Mouse (Mus musculus) intestine, embryonic 14.5 days (tissue): ENCODE data around the gene Hoxb1. TPM values are rescaled to one million over a fixed set of nuclear protein-coding genes. Genes with fewer than 3 reads are reported as not detected.

Experiments
- ATAC-seq: fragments of 200-750 bp; cut with Nextera tagmentation; replicated peaks from 2 replicates; pipeline ENCODE4 v1.8.0; 2017; ENCODE audit warnings: low read depth, moderate number of reproducible peaks, moderate TSS enrichment, moderate library complexity; ENCODE audit not compliant: low FRiP score, low TSS enrichment
- DNase-seq: peaks from one replicate; pipeline ENCODE4 v3.0.0-alpha.2; 2018; ENCODE audit warnings: low spot score
- H3K27ac ChIP-seq: fragments of 300-500 bp; sonication (generic); 2 replicates; pipeline ENCODE4 v1.5.1; 2014; ENCODE audit warnings: low read depth, mild to moderate bottlenecking, control low read depth
- H3K27me3 ChIP-seq: fragments of 300-500 bp; sonication (generic); replicated peaks from 2 replicates; pipeline ENCODE4 v1.6.1; 2014; ENCODE audit warnings: low read length, control low read depth; ENCODE audit not compliant: control insufficient read depth, insufficient read depth
- H3K36me3 ChIP-seq: fragments of 300-500 bp; sonication (generic); 2 replicates; pipeline ENCODE4 v1.6.1; 2014; ENCODE audit warnings: low read length, control low read depth; ENCODE audit not compliant: control insufficient read depth, insufficient read depth
- H3K4me1 ChIP-seq: fragments of 300-500 bp; sonication (generic); replicated peaks from 2 replicates; pipeline ENCODE4 v1.6.1; 2014; ENCODE audit warnings: low read length, control low read depth, mixed read lengths; ENCODE audit not compliant: control insufficient read depth, insufficient read depth
- H3K4me2 ChIP-seq: fragments of 300-500 bp; sonication (generic); 2 replicates; pipeline ENCODE4 v1.6.1; 2014; ENCODE audit warnings: low read length
- H3K4me3 ChIP-seq: fragments of 300-500 bp; sonication (generic); 2 replicates; pipeline ENCODE4 v1.5.1; 2014; ENCODE audit warnings: low read depth, low read length, control low read depth, mixed read lengths
- H3K9ac ChIP-seq: fragments of 300-500 bp; sonication (generic); 2 replicates; pipeline ENCODE4 v1.6.1; 2014; ENCODE audit warnings: mild to moderate bottlenecking, low read length
- H3K9me3 ChIP-seq: fragments of 300-500 bp; sonication (generic); 2 replicates; pipeline ENCODE4 v1.6.1; 2016; ENCODE audit warnings: low read length, control low read depth; ENCODE audit not compliant: control insufficient read depth
- WGBS: fragments of 180-500 bp; shearing (Covaris S2); extraction: QIAGEN DNeasy Blood & Tissue Kit; methylation state at CpG from one replicate; pipeline ENCODE4 v1.1.7; 2014; 5-methylcytosine and 5-hydroxymethylcytosine counted together
- polyA plus RNA-seq: library from polyadenylated mRNA; unstranded; fragments of >200 nt; fragmentation: Nextera tagmentation; extraction: Ambion mirVana; gene quantifications from 2 replicates; pipeline ENCODE4 v1.2.1, GENCODE M21; 2014

Hoxb1 gene
- polyA plus RNA-seq, 1 experiment from 2014 or later: 0.42 TPM

GRCm38 (mm10) chr11:96354801-96355311, 10.7 kb upstream of the Hoxb1 start:
- peaks cover 8% of the 10 kb centered on the region; the same call in 1 of the 2 replicates for H3K36me3 ChIP-seq
- H3K4me2 ChIP-seq: peak overlapping the region; percentile 83
- peaks cover 20% of the 10 kb centered on the region for H3K4me1 ChIP-seq
- H3K4me3 ChIP-seq: peak overlapping the region; percentile 50
- DNase-seq (no peak), ATAC-seq (no peak)
- H3K9ac ChIP-seq: peak overlapping the region; percentile 87
- 6% methylated on average over 9 of the region's 9 CpGs for WGBS
- no peaks in the 10 kb centered on the region for H3K27me3 ChIP-seq
- H3K9me3 ChIP-seq: no peaks in the 10 kb centered on the region
- peak overlapping the region; percentile 99 for H3K27ac ChIP-seq

GRCm38 (mm10) chr11:96363807-96364206, 1.7 kb upstream of the Hoxb1 start:
- no peak overlapping the region for H3K27ac ChIP-seq
- peaks cover 8% of the 10 kb centered on the region; the same call in 1 of the 2 replicates for H3K4me1 ChIP-seq
- H3K36me3 ChIP-seq: no peaks in the 10 kb centered on the region
- H3K4me2 ChIP-seq: no peak overlapping the region
- no peak overlapping the region for H3K4me3 ChIP-seq
- H3K9ac ChIP-seq: no peak overlapping the region
- H3K27me3 ChIP-seq: peaks cover 26% of the 10 kb centered on the region
- ATAC-seq: 0 out of 2 replicates have a peak, but pooled peaks have one; percentile 40
- no peaks in the 10 kb centered on the region for H3K9me3 ChIP-seq
- WGBS: 16% methylated on average over 5 of the region's 5 CpGs
- DNase-seq: no peak

GRCm38 (mm10) chr11:96366092-96367041, 815 bp downstream of the Hoxb1 start:
- peaks cover 26% of the 10 kb centered on the region for H3K27me3 ChIP-seq
- no peak overlapping the region for H3K27ac ChIP-seq
- H3K9me3 ChIP-seq: no peaks in the 10 kb centered on the region
- H3K4me3 ChIP-seq: peak overlapping the region; percentile 14; the same call in 1 of the 2 replicates
- H3K36me3 ChIP-seq: no peaks in the 10 kb centered on the region
- ATAC-seq: peak; percentile 65; the same call in 1 of the 2 replicates
- H3K9ac ChIP-seq: no peak overlapping the region
- peaks cover 8% of the 10 kb centered on the region; the same call in 1 of the 2 replicates for H3K4me1 ChIP-seq
- DNase-seq: peak; percentile 58
- peak overlapping the region; percentile 41 for H3K4me2 ChIP-seq
- 18% methylated on average over 47 of the region's 47 CpGs for WGBS

- DNase-seq (no peak), ATAC-seq (no peak)
- peaks cover 26% of the 10 kb centered on the region for H3K27me3 ChIP-seq
- peaks cover 14% of the 10 kb centered on the region; the same call in 1 of the 2 replicates for H3K4me1 ChIP-seq
- peak overlapping the region; percentile 14; the same call in 1 of the 2 replicates for H3K4me3 ChIP-seq
- 62% methylated on average over 6 of the region's 6 CpGs for WGBS
- no peak overlapping the region for H3K27ac ChIP-seq
- H3K9ac ChIP-seq: no peak overlapping the region
- H3K36me3 ChIP-seq: no peaks in the 10 kb centered on the region
- H3K9me3 ChIP-seq: no peaks in the 10 kb centered on the region
- no peak overlapping the region for H3K4me2 ChIP-seq
Observed at GRCm38 (mm10) chr11:96367141-96367540, 1.6 kb downstream of the Hoxb1 start.

- peaks cover 26% of the 10 kb centered on the region for H3K27me3 ChIP-seq
- ATAC-seq (no peak), DNase-seq (no peak)
- no peaks in the 10 kb centered on the region for H3K9me3 ChIP-seq
- no peak overlapping the region for H3K9ac ChIP-seq
- H3K4me1 ChIP-seq: peaks cover 22% of the 10 kb centered on the region
- WGBS: 42% methylated on average over 5 of the region's 5 CpGs
- no peak overlapping the region for H3K4me2 ChIP-seq
- no peaks in the 10 kb centered on the region for H3K36me3 ChIP-seq
- no peak overlapping the region for H3K27ac ChIP-seq
- H3K4me3 ChIP-seq: no peak overlapping the region
Observed at GRCm38 (mm10) chr11:96368686-96369085, 3.1 kb downstream of the Hoxb1 start.

- Histone ChIP-seq H3K4me2 (no peak overlapping the region), H3K9ac (no peak overlapping the region), H3K36me3 (no peaks in the 10 kb centered on the region), H3K9me3 (no peaks in the 10 kb centered on the region), H3K4me3 (no peak overlapping the region), H3K27me3 (peaks cover 28% of the 10 kb centered on the region), H3K27ac (no peak overlapping the region), H3K4me1 (peaks cover 22% of the 10 kb centered on the region)
- ATAC-seq (no peak), DNase-seq (peak; percentile 50)
- WGBS: 57% methylated on average over 7 of the region's 7 CpGs
Observed at GRCm38 (mm10) chr11:96369140-96369539, 3.6 kb downstream of the Hoxb1 start.

- ATAC-seq (no peak), DNase-seq (no peak)
- H3K9ac ChIP-seq: no peak overlapping the region
- H3K4me1 ChIP-seq: peaks cover 14% of the 10 kb centered on the region
- H3K4me2 ChIP-seq: no peak overlapping the region
- no peaks in the 10 kb centered on the region for H3K36me3 ChIP-seq
- 0 out of 2 replicates have a peak overlapping the region, but pooled peaks have one; percentile 23 for H3K27ac ChIP-seq
- H3K4me3 ChIP-seq: no peak overlapping the region
- WGBS: 33% methylated on average over 3 of the region's 3 CpGs
- no peaks in the 10 kb centered on the region for H3K9me3 ChIP-seq
- peaks cover 9% of the 10 kb centered on the region for H3K27me3 ChIP-seq
Observed at GRCm38 (mm10) chr11:96371726-96372125, 6.2 kb downstream of the Hoxb1 start.

GRCm38 (mm10) chr11:96372519-96372918, 7.0 kb downstream of the Hoxb1 start:
- Histone ChIP-seq H3K36me3 (no peaks in the 10 kb centered on the region), H3K4me1 (peaks cover 14% of the 10 kb centered on the region), H3K27ac (peak overlapping the region; percentile 39; the same call in 1 of the 2 replicates), H3K27me3 (0 out of 2 replicates have a peak, but pooled peaks cover 2% of the 10 kb centered on the region), H3K9ac (no peak overlapping the region), H3K4me3 (no peak overlapping the region), H3K4me2 (peak overlapping the region; percentile 13), H3K9me3 (no peaks in the 10 kb centered on the region)
- peak; percentile 55; the same call in 1 of the 2 replicates for ATAC-seq
- DNase-seq: peak; percentile 52
- 0% methylated on average over 3 of the region's 3 CpGs for WGBS
